Mouse (Mus musculus) embryonic facial prominence, embryonic 10.5 days (tissue): Measurements from ENCODE around the gene Tmem50b. TPM values are rescaled to one million over a fixed set of nuclear protein-coding genes. Genes with fewer than 3 reads are reported as not detected.

ENCODE experiments used
- DNase-seq: peaks from one replicate; pipeline ENCODE4 v3.0.0-alpha.2; 2017; ENCODE audit warnings: low spot score
- H3K27ac ChIP-seq: fragments of 300-500 bp; sonication (generic); replicated peaks from 2 replicates; pipeline ENCODE4 v1.5.1; 2016; ENCODE audit warnings: mild to moderate bottlenecking
- H3K27me3 ChIP-seq: fragments of 300-500 bp; sonication (generic); replicated peaks from 2 replicates; pipeline ENCODE4 v1.6.1; 2016; ENCODE audit warnings: low read depth, mild to moderate bottlenecking; ENCODE audit not compliant: poor library complexity, severe bottlenecking
- H3K36me3 ChIP-seq: fragments of 300-500 bp; sonication (generic); replicated peaks from 2 replicates; pipeline ENCODE4 v1.6.1; 2016; ENCODE audit warnings: mild to moderate bottlenecking, moderate library complexity
- H3K4me1 ChIP-seq: fragments of 300-500 bp; sonication (generic); 2 replicates; pipeline ENCODE4 v1.6.1; 2016
- H3K4me3 ChIP-seq: fragments of 300-500 bp; sonication (generic); 2 replicates; pipeline ENCODE4 v1.5.1; 2016; ENCODE audit warnings: mild to moderate bottlenecking, moderate library complexity
- H3K9me3 ChIP-seq: fragments of 300-500 bp; sonication (generic); 2 replicates; pipeline ENCODE4 v1.6.1; 2016; ENCODE audit warnings: mild to moderate bottlenecking
- WGBS: fragments of 180-500 bp; shearing (Covaris S2); methylation state at CpG from one replicate; pipeline ENCODE4 v1.1.7; 2016; 5-methylcytosine and 5-hydroxymethylcytosine counted together
- polyA plus RNA-seq: library from polyadenylated mRNA; unstranded; fragments of >200 nt; fragmentation: Nextera tagmentation; extraction: Ambion mirVana; gene quantifications from 2 replicates; pipeline ENCODE4 v1.2.1, GENCODE M21; 2016

Tmem50b gene
- polyA plus RNA-seq, 1 experiment from 2014 or later = 25.6 TPM

DNA sequence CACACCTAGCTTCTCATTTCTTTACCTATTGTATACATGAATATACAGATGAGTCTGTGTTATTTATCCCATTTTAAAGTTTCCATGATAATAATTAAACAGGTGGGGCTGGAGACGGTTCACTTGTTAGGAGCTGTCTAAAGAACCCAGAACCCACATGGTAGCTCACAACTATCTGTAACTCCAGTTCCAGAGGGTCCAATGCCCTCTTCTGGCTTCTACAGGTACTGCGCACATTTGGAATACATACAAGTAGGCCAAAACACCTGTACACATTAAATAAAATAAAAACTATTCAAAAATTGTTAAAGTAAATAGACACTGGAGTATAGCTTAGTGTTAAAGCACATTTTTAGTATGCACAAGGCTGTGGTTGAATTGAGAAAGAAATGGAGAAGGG is 15.3 kb downstream of the Tmem50b start:
- no peak overlapping the region for H3K4me3 ChIP-seq
- DNase-seq = peak; percentile 42
- H3K9me3 ChIP-seq = no peaks in the 10 kb centered on the region
- WGBS = 58% methylated on average over 2 of the region's 2 CpGs
- peaks cover 36% of the 10 kb centered on the region for H3K36me3 ChIP-seq
- no peaks in the 10 kb centered on the region for H3K4me1 ChIP-seq
- H3K27ac ChIP-seq = no peak overlapping the region
- no peaks in the 10 kb centered on the region for H3K27me3 ChIP-seq

DNA sequence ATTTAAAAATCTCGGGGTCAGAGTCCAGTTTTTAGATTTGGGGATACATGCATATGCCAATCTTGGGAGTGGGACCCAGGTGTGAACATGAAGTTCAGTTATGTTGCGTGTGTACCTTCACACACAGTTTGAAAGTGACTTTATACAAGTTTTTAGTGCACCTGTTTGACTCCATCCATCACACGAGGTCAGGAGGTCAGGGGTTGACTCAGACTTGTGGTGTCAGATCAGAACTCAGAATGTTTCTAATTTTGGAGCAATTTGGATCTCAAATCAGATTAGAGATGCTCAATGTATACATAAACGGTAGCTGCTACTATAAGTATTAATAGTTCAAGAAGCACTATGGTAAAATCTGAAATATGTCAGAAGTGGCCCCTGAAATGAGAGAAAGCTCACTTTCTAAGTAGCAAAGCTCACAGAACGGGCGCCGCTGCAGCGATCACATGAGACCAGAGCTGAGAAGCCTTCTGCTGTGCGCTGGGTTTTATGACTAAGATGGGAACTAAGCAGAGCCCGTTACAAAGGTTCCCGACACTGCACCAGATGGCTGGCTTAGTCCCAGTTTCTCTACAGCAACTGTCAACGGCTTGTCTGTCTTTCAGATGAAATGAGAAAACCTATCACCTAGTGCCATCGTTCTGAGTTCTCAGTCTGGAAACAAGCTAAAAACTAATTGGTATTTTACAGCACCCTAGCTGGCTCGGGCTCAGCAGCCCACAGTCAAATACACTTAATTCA is 18.4 kb downstream of the Tmem50b start:
- H3K4me1 ChIP-seq = no peaks in the 10 kb centered on the region
- H3K4me3 ChIP-seq = no peak overlapping the region
- peaks cover 24% of the 10 kb centered on the region for H3K36me3 ChIP-seq
- no peak overlapping the region for H3K27ac ChIP-seq
- 85% methylated on average over 14 of the region's 14 CpGs for WGBS
- H3K27me3 ChIP-seq = no peaks in the 10 kb centered on the region
- H3K9me3 ChIP-seq = no peaks in the 10 kb centered on the region
- no peak for DNase-seq

DNA sequence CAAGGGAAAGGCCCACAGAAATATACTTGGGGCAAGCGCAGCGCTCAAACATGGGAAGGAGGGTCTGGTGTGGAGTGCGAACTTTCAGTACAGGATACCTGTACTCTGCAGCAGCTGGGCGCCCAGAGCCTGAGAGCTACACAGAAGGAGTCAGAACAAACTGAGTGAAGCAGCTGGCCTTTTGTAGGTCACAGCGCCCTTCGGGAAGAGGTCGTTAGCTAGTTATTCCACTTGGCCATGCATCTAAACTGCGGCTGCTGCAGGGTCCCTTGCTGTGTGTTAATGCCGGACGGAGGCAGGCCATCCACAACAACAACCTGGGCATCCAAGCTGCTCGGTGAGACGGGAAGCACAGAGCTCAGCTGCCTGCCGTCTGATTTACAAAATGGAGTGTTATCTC is 22.4 kb downstream of the Tmem50b start:
- H3K27me3 ChIP-seq = no peaks in the 10 kb centered on the region
- no peak overlapping the region for H3K27ac ChIP-seq
- 76% methylated on average over 13 of the region's 13 CpGs for WGBS
- H3K4me3 ChIP-seq = no peak overlapping the region
- H3K4me1 ChIP-seq = no peaks in the 10 kb centered on the region; the same call in 1 of the 2 replicates
- H3K36me3 ChIP-seq = peaks cover 12% of the 10 kb centered on the region
- no peaks in the 10 kb centered on the region for H3K9me3 ChIP-seq
- no peak for DNase-seq

DNA sequence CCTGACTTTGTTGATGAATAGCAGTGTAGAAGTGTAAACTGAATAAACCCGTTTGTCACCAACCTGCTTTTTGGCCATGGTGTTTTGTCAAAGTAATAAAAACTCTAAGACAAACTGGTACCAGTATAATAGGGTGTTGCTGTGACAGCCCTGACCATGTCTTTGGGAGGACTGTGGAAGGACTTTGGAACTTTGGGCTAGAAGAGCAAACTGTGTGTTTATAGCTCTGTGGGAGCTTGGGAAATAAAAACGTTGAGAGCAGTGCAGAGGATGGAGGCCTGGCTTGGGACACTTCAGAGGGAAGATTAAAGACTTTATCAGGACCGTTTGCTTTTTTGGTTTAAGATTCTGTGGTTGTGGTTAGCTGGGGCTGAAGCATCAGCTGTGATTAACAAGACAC is 26.5 kb downstream of the Tmem50b start:
- no peak for DNase-seq
- H3K27me3 ChIP-seq = no peaks in the 10 kb centered on the region
- no peak overlapping the region for H3K4me3 ChIP-seq
- peaks cover 8% of the 10 kb centered on the region for H3K36me3 ChIP-seq
- WGBS = 71% methylated on average over 3 of the region's 3 CpGs
- H3K27ac ChIP-seq = no peak overlapping the region
- no peaks in the 10 kb centered on the region for H3K9me3 ChIP-seq
- H3K4me1 ChIP-seq = no peaks in the 10 kb centered on the region; the same call in 1 of the 2 replicates

DNA sequence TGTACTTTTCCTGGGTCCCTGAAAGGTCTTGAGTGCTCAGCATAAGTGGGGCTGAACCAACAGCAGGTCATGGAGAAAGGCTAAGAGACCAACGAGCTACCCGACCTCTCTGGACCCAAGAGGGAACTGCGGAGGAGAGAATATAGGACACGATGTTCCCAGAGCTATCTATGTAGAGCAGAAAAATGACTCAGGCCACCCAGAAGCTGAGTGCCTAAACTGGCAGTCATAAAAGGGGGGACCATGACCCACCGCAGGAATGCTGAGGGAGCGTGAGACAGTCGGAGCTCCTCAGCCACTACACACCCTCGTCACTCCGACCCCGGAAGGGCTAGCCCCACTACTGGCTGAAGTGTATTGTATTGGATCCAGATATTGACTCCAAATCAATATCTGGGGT is 28.6 kb downstream of the Tmem50b start:
- Histone ChIP-seq H3K27ac (no peak overlapping the region), H3K4me3 (no peak overlapping the region), H3K36me3 (peaks cover 11% of the 10 kb centered on the region), H3K9me3 (no peaks in the 10 kb centered on the region), H3K4me1 (no peaks in the 10 kb centered on the region; the same call in 1 of the 2 replicates), H3K27me3 (no peaks in the 10 kb centered on the region)
- DNase-seq = no peak
- WGBS = 89% methylated on average over 10 of the region's 10 CpGs

GRCm38 (mm10) chr16:91566002-91566401 is 31.6 kb downstream of the Tmem50b start:
- Histone ChIP-seq H3K27ac (no peak overlapping the region), H3K4me3 (no peak overlapping the region), H3K9me3 (no peaks in the 10 kb centered on the region), H3K4me1 (peaks cover 5% of the 10 kb centered on the region), H3K27me3 (no peaks in the 10 kb centered on the region), H3K36me3 (peaks cover 35% of the 10 kb centered on the region)
- 88% methylated on average over 7 of the region's 7 CpGs for WGBS
- no peak for DNase-seq

GRCm38 (mm10) chr16:91565292-91565951 is 32.2 kb downstream of the Tmem50b start:
- Histone ChIP-seq H3K9me3 (no peaks in the 10 kb centered on the region), H3K27ac (no peak overlapping the region), H3K4me3 (no peak overlapping the region), H3K36me3 (peaks cover 40% of the 10 kb centered on the region), H3K4me1 (peaks cover 5% of the 10 kb centered on the region), H3K27me3 (no peaks in the 10 kb centered on the region)
- WGBS = 68% methylated on average over 9 of the region's 9 CpGs
- no peak for DNase-seq

GRCm38 (mm10) chr16:91564580-91565291 is 32.9 kb downstream of the Tmem50b start:
- Histone ChIP-seq H3K4me3 (no peak overlapping the region), H3K27ac (no peak overlapping the region), H3K36me3 (peaks cover 45% of the 10 kb centered on the region), H3K9me3 (no peaks in the 10 kb centered on the region), H3K4me1 (peaks cover 5% of the 10 kb centered on the region), H3K27me3 (no peaks in the 10 kb centered on the region)
- DNase-seq = no peak
- WGBS = 89% methylated on average over 4 of the region's 4 CpGs

- H3K4me3 ChIP-seq = peak overlapping the region; percentile 39
- H3K27me3 ChIP-seq = no peaks in the 10 kb centered on the region
- peak; percentile 30 for DNase-seq
- 67% methylated on average over 38 of the region's 38 CpGs for WGBS
- peaks cover 9% of the 10 kb centered on the region for H3K4me1 ChIP-seq
- H3K9me3 ChIP-seq = no peaks in the 10 kb centered on the region
- H3K27ac ChIP-seq = no peak overlapping the region
- peaks cover 67% of the 10 kb centered on the region for H3K36me3 ChIP-seq
Measured at GRCm38 (mm10) chr16:91561541-91562457, 35.8 kb downstream of the Tmem50b start.

DNA sequence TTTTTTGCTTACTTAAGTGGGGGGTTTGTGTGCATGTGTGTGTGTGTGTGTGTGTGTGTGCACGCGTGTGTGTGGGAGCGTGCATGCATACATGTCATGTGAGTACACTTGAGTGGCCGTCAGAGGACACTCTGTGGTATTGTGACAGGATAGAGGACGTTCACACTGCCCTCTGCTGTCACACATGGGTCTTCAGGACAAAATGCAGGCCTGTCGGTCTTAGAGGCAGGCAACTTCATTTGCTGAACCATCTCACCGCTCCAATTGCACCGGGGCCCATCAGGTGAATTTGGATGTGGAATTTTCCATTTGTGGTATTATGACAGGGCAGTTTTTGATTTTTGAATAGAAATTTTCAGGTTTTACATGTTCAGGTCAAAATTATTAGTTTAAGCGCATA is 36.5 kb downstream of the Tmem50b start:
- Histone ChIP-seq H3K27ac (no peak overlapping the region), H3K4me1 (peaks cover 15% of the 10 kb centered on the region), H3K9me3 (no peaks in the 10 kb centered on the region), H3K27me3 (no peaks in the 10 kb centered on the region), H3K36me3 (peaks cover 67% of the 10 kb centered on the region), H3K4me3 (no peak overlapping the region)
- WGBS = 59% methylated on average over 9 of the region's 9 CpGs
- peak; percentile 38 for DNase-seq

GRCm38 (mm10) chr16:91557693-91558092 is 39.9 kb downstream of the Tmem50b start:
- Histone ChIP-seq H3K4me3 (no peak overlapping the region), H3K27ac (no peak overlapping the region), H3K36me3 (peaks cover 62% of the 10 kb centered on the region), H3K9me3 (no peaks in the 10 kb centered on the region), H3K27me3 (no peaks in the 10 kb centered on the region), H3K4me1 (peaks cover 42% of the 10 kb centered on the region)
- WGBS = 89% methylated on average over 15 of the region's 15 CpGs
- DNase-seq = no peak

GRCm38 (mm10) chr16:91557214-91557613 is 40.4 kb downstream of the Tmem50b start:
- DNase-seq = peak; percentile 71
- peaks cover 57% of the 10 kb centered on the region for H3K36me3 ChIP-seq
- 55% methylated on average over 7 of the region's 7 CpGs for WGBS
- H3K4me3 ChIP-seq = no peak overlapping the region
- H3K4me1 ChIP-seq = peaks cover 43% of the 10 kb centered on the region
- peak overlapping the region; percentile 76 for H3K27ac ChIP-seq
- H3K9me3 ChIP-seq = no peaks in the 10 kb centered on the region
- H3K27me3 ChIP-seq = no peaks in the 10 kb centered on the region
